Mouse (Mus musculus): ENCODE data around the gene Tfrc. TPM values are rescaled to one million over a fixed set of nuclear protein-coding genes. Genes with fewer than 3 reads are reported as not detected.

The Tfrc gene
- 115 TPM for polyA plus RNA-seq (2015; fragmentation: Illumina TruSeq; extraction: RNeasy Lipid Tissue Mini Kit (QIAGEN cat#74804); ENCODE audit: insufficient read depth, low replicate concordance)

GRCm38 (mm10) chr16:32608712-32609400 is at the start of gene Tfrc:
Gene Tfrc (plus strand): TSS chr16:32608920.

GRCm38 (mm10) chr16:32643661-32644061 is 34.9 kb downstream of the Tfrc start, which contains the start of gene Tnk2:
Gene Tnk2 (plus strand): TSS chr16:32643874.

Other genes with a start within 250 kb of the Tfrc start
- not detected for gene Tm4sf19, start 208.4 kb upstream of the Tfrc start, polyA plus RNA-seq (2015; fragmentation: Illumina TruSeq; extraction: RNeasy Lipid Tissue Mini Kit (QIAGEN cat#74804); ENCODE audit: insufficient read depth, low replicate concordance)
- gene Tctex1d2, start 189.2 kb upstream of the Tfrc start, polyA plus RNA-seq (2015; fragmentation: Illumina TruSeq; extraction: RNeasy Lipid Tissue Mini Kit (QIAGEN cat#74804); ENCODE audit: insufficient read depth, low replicate concordance), result 25.9 TPM
- gene Pcyt1a, start 178.0 kb upstream of the Tfrc start, polyA plus RNA-seq (2015; fragmentation: Illumina TruSeq; extraction: RNeasy Lipid Tissue Mini Kit (QIAGEN cat#74804); ENCODE audit: insufficient read depth, low replicate concordance), result 21.3 TPM
- gene Slc51a, start 121.0 kb upstream of the Tfrc start, polyA plus RNA-seq (2015; fragmentation: Illumina TruSeq; extraction: RNeasy Lipid Tissue Mini Kit (QIAGEN cat#74804); ENCODE audit: insufficient read depth, low replicate concordance), result not detected
- gene Zdhhc19, start 112.7 kb upstream of the Tfrc start, polyA plus RNA-seq (2015; fragmentation: Illumina TruSeq; extraction: RNeasy Lipid Tissue Mini Kit (QIAGEN cat#74804); ENCODE audit: insufficient read depth, low replicate concordance), result not detected
- 26.6 TPM for gene Tnk2, start 35.0 kb downstream of the Tfrc start, polyA plus RNA-seq (2015; fragmentation: Illumina TruSeq; extraction: RNeasy Lipid Tissue Mini Kit (QIAGEN cat#74804); ENCODE audit: insufficient read depth, low replicate concordance)
- gene Muc4, start 127.0 kb downstream of the Tfrc start, polyA plus RNA-seq (2015; fragmentation: Illumina TruSeq; extraction: RNeasy Lipid Tissue Mini Kit (QIAGEN cat#74804); ENCODE audit: insufficient read depth, low replicate concordance), result not detected
- gene Muc20, start 188.5 kb downstream of the Tfrc start, polyA plus RNA-seq (2015; fragmentation: Illumina TruSeq; extraction: RNeasy Lipid Tissue Mini Kit (QIAGEN cat#74804); ENCODE audit: insufficient read depth, low replicate concordance), result not detected
- not detected for gene Smbd1, start 201.6 kb downstream of the Tfrc start, polyA plus RNA-seq (2015; fragmentation: Illumina TruSeq; extraction: RNeasy Lipid Tissue Mini Kit (QIAGEN cat#74804); ENCODE audit: insufficient read depth, low replicate concordance)